Mouse (Mus musculus) hindbrain, embryonic 12.5 days (tissue): Measurements from ENCODE around the gene Opcml. TPM values are rescaled to one million over a fixed set of nuclear protein-coding genes. Genes with fewer than 3 reads are reported as not detected.

Experiments used
- ATAC-seq: fragments of 200-750 bp; cut with Nextera tagmentation; 2 replicates; pipeline ENCODE4 v1.8.0; 2017; ENCODE audit warnings: moderate TSS enrichment; ENCODE audit not compliant: low FRiP score
- H3K27ac ChIP-seq: fragments of 300-500 bp; sonication (generic); 2 replicates; pipeline ENCODE4 v1.5.1; 2016; ENCODE audit warnings: mild to moderate bottlenecking
- H3K27me3 ChIP-seq: fragments of 300-500 bp; sonication (generic); 2 replicates; pipeline ENCODE4 v1.6.1; 2016; ENCODE audit warnings: mild to moderate bottlenecking
- H3K36me3 ChIP-seq: fragments of 300-500 bp; sonication (generic); 2 replicates; pipeline ENCODE4 v1.6.1; 2016; ENCODE audit warnings: mild to moderate bottlenecking
- H3K4me1 ChIP-seq: fragments of 300-500 bp; sonication (generic); 2 replicates; pipeline ENCODE4 v1.6.1; 2016
- H3K4me2 ChIP-seq: fragments of 300-500 bp; sonication (generic); replicated peaks from 2 replicates; pipeline ENCODE4 v1.6.1; 2016; ENCODE audit warnings: mild to moderate bottlenecking
- H3K4me3 ChIP-seq: fragments of 300-500 bp; sonication (generic); 2 replicates; pipeline ENCODE4 v1.5.1; 2016; ENCODE audit warnings: mild to moderate bottlenecking
- H3K9ac ChIP-seq: fragments of 300-500 bp; sonication (generic); 2 replicates; pipeline ENCODE4 v1.6.1; 2016; ENCODE audit warnings: mild to moderate bottlenecking, moderate library complexity
- H3K9me3 ChIP-seq: fragments of 300-500 bp; sonication (generic); replicated peaks from 2 replicates; pipeline ENCODE4 v1.6.1; 2016; ENCODE audit warnings: mild to moderate bottlenecking
- WGBS: fragments of 180-500 bp; shearing (Covaris S2); methylation state at CpG from one replicate; pipeline ENCODE4 v1.1.7; 2016; 5-methylcytosine and 5-hydroxymethylcytosine counted together
- polyA plus RNA-seq: library from polyadenylated mRNA; unstranded; fragments of >200 nt; fragmentation: Nextera tagmentation; extraction: Ambion mirVana; gene quantifications from 2 replicates; pipeline ENCODE4 v1.2.1, GENCODE M21; 2016

Gene Opcml
- polyA plus RNA-seq, 1 experiment from 2014 or later = 10.8 TPM

- Histone ChIP-seq H3K9ac (no peak overlapping the region), H3K4me1 (no peaks in the 10 kb centered on the region), H3K36me3 (no peaks in the 10 kb centered on the region), H3K4me3 (no peak overlapping the region), H3K27me3 (no peaks in the 10 kb centered on the region), H3K27ac (no peak overlapping the region), H3K4me2 (no peak overlapping the region), H3K9me3 (no peaks in the 10 kb centered on the region)
- ATAC-seq = no peak
- 37% methylated on average over 6 of the region's 6 CpGs for WGBS
Measured at GRCm38 (mm10) chr9:28613683-28614620, 823.4 kb downstream of the Opcml start.

DNA sequence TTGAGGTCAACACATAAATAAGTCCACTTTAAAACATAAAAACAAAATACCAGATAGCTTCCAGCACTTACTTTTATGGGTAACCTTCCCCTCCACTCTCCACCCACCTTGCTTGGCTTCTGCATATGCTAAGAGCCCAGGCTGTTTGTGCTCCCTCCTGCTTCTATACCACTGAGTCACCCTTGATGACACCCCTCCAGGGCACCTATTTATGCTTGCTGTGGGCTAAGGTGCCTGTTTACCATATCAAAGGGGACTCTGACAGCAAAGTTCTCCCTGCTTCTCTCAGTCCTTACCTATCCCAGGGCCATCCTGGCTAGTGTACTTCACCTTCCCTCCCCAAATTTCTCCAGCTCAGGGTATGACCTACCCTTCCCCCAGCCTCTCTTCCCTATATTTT, 824.9 kb downstream of the Opcml start:
- no peaks in the 10 kb centered on the region for H3K36me3 ChIP-seq
- H3K9ac ChIP-seq = no peak overlapping the region
- ATAC-seq = no peak
- no peaks in the 10 kb centered on the region for H3K27me3 ChIP-seq
- no peaks in the 10 kb centered on the region for H3K4me1 ChIP-seq
- no peak overlapping the region for H3K4me2 ChIP-seq
- H3K27ac ChIP-seq = no peak overlapping the region
- no peaks in the 10 kb centered on the region for H3K9me3 ChIP-seq
- no peak overlapping the region for H3K4me3 ChIP-seq

- Histone ChIP-seq H3K27me3 (no peaks in the 10 kb centered on the region), H3K27ac (no peak overlapping the region), H3K36me3 (no peaks in the 10 kb centered on the region), H3K4me3 (no peak overlapping the region), H3K4me2 (no peak overlapping the region), H3K9me3 (no peaks in the 10 kb centered on the region), H3K9ac (no peak overlapping the region), H3K4me1 (no peaks in the 10 kb centered on the region)
- ATAC-seq = no peak
- 81% methylated on average over 1 of the region's 1 CpGs for WGBS
Measured at GRCm38 (mm10) chr9:28617666-28618065, 827.1 kb downstream of the Opcml start.

- Histone ChIP-seq H3K4me2 (no peak overlapping the region), H3K9me3 (no peaks in the 10 kb centered on the region), H3K4me3 (no peak overlapping the region), H3K27ac (no peak overlapping the region), H3K36me3 (no peaks in the 10 kb centered on the region), H3K4me1 (no peaks in the 10 kb centered on the region), H3K27me3 (no peaks in the 10 kb centered on the region), H3K9ac (no peak overlapping the region)
- ATAC-seq = no peak
- WGBS = 84% methylated on average over 2 of the region's 2 CpGs
Measured at GRCm38 (mm10) chr9:28618186-28618892, 827.8 kb downstream of the Opcml start.

GRCm38 (mm10) chr9:28621939-28622338, 831.4 kb downstream of the Opcml start:
- H3K9ac ChIP-seq = no peak overlapping the region
- H3K4me3 ChIP-seq = no peak overlapping the region
- no peaks in the 10 kb centered on the region for H3K9me3 ChIP-seq
- 97% methylated on average over 1 of the region's 1 CpGs for WGBS
- no peak for ATAC-seq
- H3K4me2 ChIP-seq = no peak overlapping the region
- H3K27me3 ChIP-seq = no peaks in the 10 kb centered on the region
- H3K36me3 ChIP-seq = no peaks in the 10 kb centered on the region
- no peak overlapping the region for H3K27ac ChIP-seq
- H3K4me1 ChIP-seq = peaks cover 4% of the 10 kb centered on the region; the same call in 1 of the 2 replicates

GRCm38 (mm10) chr9:28624870-28625269, 834.3 kb downstream of the Opcml start:
- ATAC-seq = no peak; the same call in 1 of the 2 replicates
- Histone ChIP-seq H3K4me1 (peaks cover 4% of the 10 kb centered on the region; the same call in 1 of the 2 replicates), H3K4me3 (no peak overlapping the region), H3K27me3 (no peaks in the 10 kb centered on the region), H3K4me2 (peak overlapping the region; percentile 22; the same call in 1 of the 2 replicates), H3K27ac (no peak overlapping the region), H3K9ac (no peak overlapping the region), H3K36me3 (no peaks in the 10 kb centered on the region), H3K9me3 (no peaks in the 10 kb centered on the region)
- WGBS = 37% methylated on average over 10 of the region's 10 CpGs

DNA sequence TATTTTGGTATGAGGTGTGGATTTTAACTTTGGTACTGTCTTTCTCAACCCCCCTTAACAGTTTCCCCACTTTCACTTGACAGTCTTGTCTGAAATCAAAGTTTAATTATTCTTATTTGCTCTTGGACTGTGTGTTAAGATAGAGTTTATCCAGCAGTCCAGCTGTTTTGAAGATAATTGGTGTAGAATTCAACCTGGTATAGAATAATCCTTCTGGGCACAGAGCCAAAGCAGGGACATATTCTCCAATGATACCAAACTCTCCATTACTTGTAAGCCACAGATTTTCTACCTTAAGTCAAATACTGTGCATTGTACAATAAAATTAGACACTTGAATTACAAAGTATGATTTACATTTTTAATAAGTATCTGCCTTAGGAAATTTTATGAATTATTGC, 852.2 kb downstream of the Opcml start:
- no peak overlapping the region for H3K9ac ChIP-seq
- H3K4me2 ChIP-seq = no peak overlapping the region
- H3K4me3 ChIP-seq = no peak overlapping the region
- no peak overlapping the region for H3K27ac ChIP-seq
- H3K4me1 ChIP-seq = peaks cover 12% of the 10 kb centered on the region
- no peaks in the 10 kb centered on the region for H3K36me3 ChIP-seq
- H3K27me3 ChIP-seq = no peaks in the 10 kb centered on the region
- no peaks in the 10 kb centered on the region for H3K9me3 ChIP-seq
- ATAC-seq = no peak

- Histone ChIP-seq H3K9ac (no peak overlapping the region), H3K4me2 (no peak overlapping the region), H3K9me3 (no peaks in the 10 kb centered on the region), H3K4me1 (peaks cover 12% of the 10 kb centered on the region), H3K36me3 (no peaks in the 10 kb centered on the region), H3K27ac (peak overlapping the region; percentile 37; the same call in 1 of the 2 replicates), H3K27me3 (no peaks in the 10 kb centered on the region), H3K4me3 (no peak overlapping the region)
- WGBS = 36% methylated on average over 2 of the region's 2 CpGs
- ATAC-seq = peak; percentile 68
Measured at GRCm38 (mm10) chr9:28644063-28644462, 853.5 kb downstream of the Opcml start.

DNA sequence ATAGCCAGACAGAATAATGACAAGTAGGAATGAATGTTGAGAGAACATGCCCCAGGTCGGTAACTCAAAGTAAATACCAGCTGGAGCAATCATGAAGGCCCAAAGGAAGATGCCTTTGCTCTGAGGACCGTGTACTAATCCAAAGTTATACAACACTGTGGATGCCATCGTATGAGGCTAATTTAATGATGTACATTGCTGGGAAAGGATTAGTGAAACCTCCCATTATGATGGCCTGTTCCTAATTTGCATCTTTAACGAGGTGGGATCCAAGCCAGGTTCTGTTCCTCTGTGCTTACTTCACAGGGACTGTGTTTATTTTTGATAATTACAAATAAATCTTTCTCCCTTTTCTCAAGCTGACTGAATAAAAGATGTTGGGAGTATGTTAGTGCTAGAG, 859.5 kb downstream of the Opcml start:
- Histone ChIP-seq H3K9ac (no peak overlapping the region), H3K4me2 (no peak overlapping the region), H3K9me3 (no peaks in the 10 kb centered on the region), H3K27me3 (no peaks in the 10 kb centered on the region), H3K4me1 (no peaks in the 10 kb centered on the region), H3K27ac (no peak overlapping the region), H3K36me3 (no peaks in the 10 kb centered on the region), H3K4me3 (no peak overlapping the region)
- WGBS = 73% methylated on average over 4 of the region's 4 CpGs
- ATAC-seq = no peak

DNA sequence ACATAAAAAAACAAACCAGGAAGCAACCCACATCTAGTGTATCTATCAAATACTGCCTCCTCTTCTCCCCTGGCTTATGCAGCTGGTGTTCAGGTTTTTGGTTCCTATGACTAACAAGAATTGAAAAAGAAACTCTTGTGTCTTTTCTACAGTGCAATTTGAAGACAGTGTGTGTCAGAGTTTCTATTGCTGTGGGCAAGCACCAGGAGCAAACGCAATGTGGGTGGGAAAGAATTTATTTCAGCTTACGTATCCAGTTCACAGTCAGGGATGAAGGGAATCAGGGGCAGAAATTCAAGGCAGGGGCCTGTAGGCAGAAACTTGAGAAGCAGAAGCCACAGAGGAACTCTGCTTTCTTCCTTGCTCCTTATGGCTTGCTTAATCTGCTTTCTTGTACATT, 869.4 kb downstream of the Opcml start:
- 79% methylated on average over 2 of the region's 2 CpGs for WGBS
- no peak overlapping the region for H3K4me2 ChIP-seq
- no peak for ATAC-seq

GRCm38 (mm10) chr9:28662882-28663281, 872.3 kb downstream of the Opcml start:
- no peak overlapping the region for H3K9ac ChIP-seq
- 82% methylated on average over 3 of the region's 3 CpGs for WGBS
- ATAC-seq = no peak
- H3K27me3 ChIP-seq = no peaks in the 10 kb centered on the region
- no peaks in the 10 kb centered on the region for H3K36me3 ChIP-seq
- H3K9me3 ChIP-seq = no peaks in the 10 kb centered on the region
- no peak overlapping the region for H3K4me2 ChIP-seq
- H3K27ac ChIP-seq = no peak overlapping the region
- H3K4me3 ChIP-seq = no peak overlapping the region
- no peaks in the 10 kb centered on the region for H3K4me1 ChIP-seq

More for the DNA sequence above, 869.4 kb downstream of the Opcml start:
- Histone ChIP-seq H3K9ac (no peak overlapping the region), H3K27ac (no peak overlapping the region), H3K4me1 (no peaks in the 10 kb centered on the region), H3K27me3 (no peaks in the 10 kb centered on the region), H3K36me3 (no peaks in the 10 kb centered on the region), H3K9me3 (no peaks in the 10 kb centered on the region), H3K4me3 (no peak overlapping the region)

DNA sequence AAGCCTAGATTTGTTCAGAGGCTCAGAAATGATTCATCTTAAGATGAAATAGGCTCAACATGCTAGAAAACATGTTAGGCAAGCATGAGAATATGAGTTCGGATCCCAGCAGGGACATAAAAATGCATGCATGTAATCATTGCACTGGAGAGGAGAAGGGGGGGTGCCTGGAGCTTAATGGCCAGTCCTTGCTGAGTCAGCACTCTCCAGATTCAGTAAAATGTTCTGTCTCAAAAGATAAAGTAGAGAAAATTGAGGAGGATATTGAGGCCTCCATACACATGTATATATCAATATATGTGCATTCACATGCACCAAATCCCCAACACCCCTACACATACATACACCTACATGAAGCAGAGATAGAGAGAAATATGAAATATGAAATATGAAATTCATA, 889.7 kb downstream of the Opcml start:
- H3K9me3 ChIP-seq = no peaks in the 10 kb centered on the region
- H3K4me1 ChIP-seq = no peaks in the 10 kb centered on the region; the same call in 1 of the 2 replicates
- H3K9ac ChIP-seq = no peak overlapping the region
- ATAC-seq = no peak
- WGBS = 91% methylated on average over 1 of the region's 1 CpGs
- H3K27ac ChIP-seq = no peak overlapping the region
- H3K4me2 ChIP-seq = no peak overlapping the region
- no peaks in the 10 kb centered on the region for H3K36me3 ChIP-seq
- no peak overlapping the region for H3K4me3 ChIP-seq
- H3K27me3 ChIP-seq = no peaks in the 10 kb centered on the region
